In genomic region chr11:4134986-4135935, GRCm38 (mm10) we compare ENCODE assay signal across 8 mouse cellular contexts. TPM values are rescaled to one million over a fixed set of nuclear protein-coding genes. Genes with fewer than 3 reads are reported as not detected.
DNase-seq lines count a peak whose midpoint lies in the region; ATAC-seq and TF ChIP-seq lines count a peak whose summit lies in the region.

TSS of gene Rnf215 (plus strand) at chr11:4135202.

- H3K9ac ChIP-seq in heart, embryonic 14.5 days (ENCODE audit: low read length), result peak within 1 kb of the TSS; percentile 93
- H3K9ac ChIP-seq in liver, embryonic 14.5 days (replicated peaks), result peak within 1 kb of the TSS; percentile 71
- H3K9ac ChIP-seq in neural tube, embryonic 11.5 days (ENCODE audit: low read length), result peak within 1 kb of the TSS; percentile 83
- H3K9ac ChIP-seq in stomach, postnatal 0 days (ENCODE audit: low read length), result peak within 1 kb of the TSS; percentile 95

- H3K27me3 ChIP-seq in heart, embryonic 14.5 days (ENCODE audit: control insufficient read depth, insufficient read depth, low read length), result no peaks in the 10 kb centered on the region
- no peaks in the 10 kb centered on the region for H3K27me3 ChIP-seq in liver, embryonic 14.5 days (ENCODE audit: control insufficient read depth, insufficient read depth, low read length)
- no peaks in the 10 kb centered on the region for H3K27me3 ChIP-seq in neural tube, embryonic 11.5 days (ENCODE audit: control insufficient read depth, insufficient read depth, low read length)
- H3K27me3 ChIP-seq in stomach, postnatal 0 days (ENCODE audit: control insufficient read depth, insufficient read depth, low read length), result no peaks in the 10 kb centered on the region

- TF ChIP-seq EP300 in liver, embryonic 14.5 days (IDR thresholded peaks at IDR 0.05; ENCODE audit: low read depth), result no peak
- TF ChIP-seq EP300 in stomach, postnatal 0 days (optimal IDR thresholded peaks at IDR 0.05), result no peak

- H3K4me2 ChIP-seq in heart, embryonic 14.5 days (ENCODE audit: low read length), result peak within 1 kb of the TSS; percentile 79
- H3K4me2 ChIP-seq in liver, embryonic 14.5 days (ENCODE audit: low read depth), result peak within 1 kb of the TSS; percentile 90
- H3K4me2 ChIP-seq in neural tube, embryonic 11.5 days (ENCODE audit: low read depth), result peak within 1 kb of the TSS; percentile 64
- H3K4me2 ChIP-seq in stomach, postnatal 0 days (replicated peaks; ENCODE audit: low read depth), result peak within 1 kb of the TSS; percentile 77

- H3K27ac ChIP-seq in brown adipose tissue, adult 24 weeks (replicated peaks; ENCODE audit: low read depth, low read length), result peak within 1 kb of the TSS; percentile 97
- peak within 1 kb of the TSS; percentile 51 to 79 for H3K27ac ChIP-seq in heart, embryonic 14.5 days (replicated peaks in 1 of 2; ENCODE audit: control insufficient read depth in 1 of 2, insufficient read depth in 1 of 2, low read depth in 2 of 2, low read length in 2 of 2)
- H3K27ac ChIP-seq in liver, embryonic 14.5 days, result peak within 1 kb of the TSS; percentile 23; the same call in 1 of the 2 replicates
- peak within 1 kb of the TSS; percentile 17; the same call in 1 of the 2 replicates for H3K27ac ChIP-seq in neural tube, embryonic 11.5 days (ENCODE audit: low read depth, low read length)
- peak within 1 kb of the TSS; percentile 82 for H3K27ac ChIP-seq in stomach, postnatal 0 days (replicated peaks)

- peak; percentile 83 for TF ChIP-seq CTCF in liver, embryonic 14.5 days (IDR thresholded peaks at IDR 0.05; ENCODE audit: low read depth)
- peak; percentile 76 for TF ChIP-seq CTCF in stomach, postnatal 0 days (IDR thresholded peaks at IDR 0.05; ENCODE audit: low read depth)

- H3K36me3 ChIP-seq in heart, embryonic 14.5 days (ENCODE audit: control insufficient read depth, insufficient read depth, low read length), result peaks cover 30% of the 10 kb centered on the region
- H3K36me3 ChIP-seq in liver, embryonic 14.5 days (replicated peaks; ENCODE audit: control insufficient read depth, insufficient read depth, low read depth), result no peaks in the 10 kb centered on the region
- H3K36me3 ChIP-seq in neural tube, embryonic 11.5 days (ENCODE audit: control insufficient read depth, insufficient read depth, low read length), result peaks cover 2% of the 10 kb centered on the region; the same call in 1 of the 2 replicates
- peaks cover 9% of the 10 kb centered on the region; the same call in 1 of the 2 replicates for H3K36me3 ChIP-seq in stomach, postnatal 0 days (ENCODE audit: control insufficient read depth, insufficient read depth, low read length)

- no peaks in the 10 kb centered on the region for H3K9me3 ChIP-seq in heart, embryonic 14.5 days (ENCODE audit: control insufficient read depth, low read length)
- H3K9me3 ChIP-seq in liver, embryonic 14.5 days (ENCODE audit: control insufficient read depth, low read length), result peaks cover 2% of the 10 kb centered on the region; the same call in 1 of the 2 replicates
- H3K9me3 ChIP-seq in neural tube, embryonic 11.5 days (ENCODE audit: control insufficient read depth, low read length), result no peaks in the 10 kb centered on the region
- 0 out of 2 replicates have a peak, but pooled peaks cover 3% of the 10 kb centered on the region for H3K9me3 ChIP-seq in stomach, postnatal 0 days (ENCODE audit: control insufficient read depth, low read length)

- H3K4me3 ChIP-seq in brown adipose tissue, adult 24 weeks (ENCODE audit: insufficient read depth, low read depth, low read length), result peak within 1 kb of the TSS; percentile 93
- H3K4me3 ChIP-seq in heart, embryonic 14.5 days (ENCODE audit: control insufficient read depth in 1 of 2, insufficient read depth in 1 of 2, low read depth in 1 of 2, low read length in 2 of 2), result peak within 1 kb of the TSS; percentile 89 to 93
- peak within 1 kb of the TSS; percentile 75 to 87 for H3K4me3 ChIP-seq in liver, embryonic 14.5 days (ENCODE audit: insufficient read depth in 1 of 2, low read depth in 2 of 2, low read length in 2 of 2)
- peak within 1 kb of the TSS; percentile 65 for H3K4me3 ChIP-seq in neural tube, embryonic 11.5 days (ENCODE audit: low read depth, low read length)
- peak within 1 kb of the TSS; percentile 88 for H3K4me3 ChIP-seq in stomach, postnatal 0 days (ENCODE audit: low read depth, low read length)

- WGBS in heart, embryonic 14.5 days, result 2% methylated on average over 66 of the region's 66 CpGs
- 3% methylated on average over 65 of the region's 66 CpGs for WGBS in liver, embryonic 14.5 days (ENCODE audit: insufficient replicate concordance)
- WGBS in neural tube, embryonic 11.5 days, result 3% methylated on average over 64 of the region's 66 CpGs
- 2% methylated on average over 54 of the region's 66 CpGs for WGBS in stomach, postnatal 0 days

- 0 out of 2 replicates have a peak, but pooled peaks cover 5% of the 10 kb centered on the region for H3K4me1 ChIP-seq in brown adipose tissue, adult 24 weeks (ENCODE audit: control insufficient read depth, insufficient read depth, insufficient read length, low read length)
- H3K4me1 ChIP-seq in heart, embryonic 14.5 days (ENCODE audit: control insufficient read depth in 2 of 2, insufficient read depth in 2 of 2, low read length in 2 of 2), result peaks cover 9 to 11% of the 10 kb centered on the region in 2 experiments
- H3K4me1 ChIP-seq in liver, embryonic 14.5 days (replicated peaks; ENCODE audit: control insufficient read depth in 2 of 2, insufficient read depth in 2 of 2, low read length in 1 of 2), result peaks cover 8 to 17% of the 10 kb centered on the region in 2 experiments
- H3K4me1 ChIP-seq in neural tube, embryonic 11.5 days (ENCODE audit: control insufficient read depth, insufficient read depth, low read length), result peaks cover 6% of the 10 kb centered on the region; the same call in 1 of the 2 replicates
- H3K4me1 ChIP-seq in stomach, postnatal 0 days (replicated peaks; ENCODE audit: control insufficient read depth, insufficient read depth), result no peaks in the 10 kb centered on the region; the same call in 1 of the 2 replicates

- ATAC-seq in heart, embryonic 14.5 days (ENCODE audit: insufficient number of reproducible peaks, insufficient read depth, low FRiP score, low read depth), result peak; percentile 92
- ATAC-seq in liver, embryonic 14.5 days (ENCODE audit: insufficient read depth), result peak; percentile 95
- peak; percentile 88 for ATAC-seq in neural tube, embryonic 11.5 days (ENCODE audit: insufficient read depth, low FRiP score, low TSS enrichment)
- ATAC-seq in stomach, postnatal 0 days (ENCODE audit: low FRiP score, low TSS enrichment), result peak; percentile 95

- DNase-seq in CD4-positive, CD25-positive, alpha-beta regulatory T cell, adult 2 months (ENCODE audit: low read depth, low spot score), result peak; percentile 97
- peak; percentile 54 for DNase-seq in fibroblast of lung, adult 2 months (ENCODE audit: low read depth)
- DNase-seq in kidney, postnatal 14 days, result peak; percentile 94
- peak; percentile 80 to 82 (median 82) for DNase-seq in liver, embryonic 14.5 days (ENCODE audit: low read depth in 3 of 3, low spot score in 3 of 3)
- DNase-seq in neural tube, embryonic 11.5 days (ENCODE audit: low spot score), result peak; percentile 91
- peak; percentile 98 for DNase-seq in stomach, postnatal 0 days (ENCODE audit: low spot score)

RNA-seq across cellular contexts. Expression of gene Rnf215, which starts in this region (rescaled TPM):
- polyA plus RNA-seq in brown adipose tissue, adult 24 weeks (2012; ENCODE audit: insufficient read depth, insufficient read length, missing spikeins), result 5.9 and 8.4 TPM in 2 replicates
- 20.6 and 21.2 TPM in 2 replicates for polyA plus RNA-seq in heart, embryonic 14.5 days (2014; fragmentation: Nextera tagmentation; extraction: Ambion mirVana)
- 4.8 and 5.1 TPM in 2 replicates for polyA plus RNA-seq in liver, embryonic 14.5 days (2012; rRNA removed)
- polyA plus RNA-seq in liver, embryonic 14.5 days (2014; fragmentation: Nextera tagmentation; extraction: Ambion mirVana), result 4.3 and 6.2 TPM in 2 replicates
- polyA plus RNA-seq in neural tube, embryonic 11.5 days (2014; fragmentation: Nextera tagmentation; extraction: Ambion mirVana), result 29.4 and 29.7 TPM in 2 replicates
- polyA plus RNA-seq in stomach, postnatal 0 days (2015; fragmentation: Nextera tagmentation; extraction: Ambion mirVana), result 19.6 and 23.2 TPM in 2 replicates

Comparison
In these comparisons a context has a peak if more than half of its experiments do, and no peak if none do; other contexts are left out.
1. Peak in every context shown above with its lines: DNase-seq, ATAC-seq, H3K4me3 ChIP-seq and H3K27ac ChIP-seq.
2. H3K27ac ChIP-seq: peak in every context shown above with its lines; median percentile 97 in brown adipose tissue, adult 24 weeks; 82 in stomach, postnatal 0 days; 65 in heart, embryonic 14.5 days; 23 in liver, embryonic 14.5 days; 17 in neural tube, embryonic 11.5 days.